Comparison of ENCODE assay signal across 4 mouse cellular contexts in genomic region chr2:120572161-120572560, GRCm38 (mm10). TPM values are rescaled to one million over a fixed set of nuclear protein-coding genes. Genes with fewer than 3 reads are reported as not detected.
DNase-seq lines count a peak whose midpoint lies in the region; ATAC-seq and TF ChIP-seq lines count a peak whose summit lies in the region.
"Not testable (repeated sequence)": the region's sequence is repeated elsewhere in the genome, so short reads cannot be mapped to it uniquely, and the experiment has no call there.

No protein-coding gene starts in this region.

- H3K4me2 ChIP-seq in CH12.LX (ENCODE audit: insufficient read depth, low read depth, poor library complexity, severe bottlenecking); lung, postnatal 0 days (replicated peaks; ENCODE audit: low read depth, low read length): not testable (repeated sequence)

- H3K36me3 ChIP-seq in CH12.LX (replicated peaks in 1 of 2; ENCODE audit: control insufficient read depth in 1 of 2, insufficient read depth in 1 of 2, low read length in 1 of 2) = peaks cover 0 to 16% of the 10 kb centered on the region in 2 experiments
- H3K36me3 ChIP-seq in lung, postnatal 0 days (ENCODE audit: insufficient read depth, low read length) = not testable (repeated sequence)

- not testable (repeated sequence) for TF ChIP-seq POLR2A in CH12.LX (IDR thresholded peaks at IDR 0.05; ENCODE audit: low read depth, low read length); bone marrow macrophage, adult 2 months (IDR thresholded peaks at IDR 0.05; ENCODE audit: borderline replicate concordance, low read depth, low read length)

- WGBS in lung, postnatal 0 days = 82% methylated on average over 3 of the region's 3 CpGs

- not testable (repeated sequence) for TF ChIP-seq EP300 in CH12.LX (IDR thresholded peaks at IDR 0.05; ENCODE audit: low read length); lung, postnatal 0 days (IDR thresholded peaks at IDR 0.05)

- not testable (repeated sequence) for H3K9ac ChIP-seq in CH12.LX (ENCODE audit: insufficient read depth, low read depth); lung, postnatal 0 days (replicated peaks; ENCODE audit: low read depth)

- H3K9me3 ChIP-seq in CH12.LX (replicated peaks; ENCODE audit: low read length); lung, postnatal 0 days (ENCODE audit: low read length): not testable (repeated sequence)

- peaks cover 24% of the 10 kb centered on the region for H3K79me2 ChIP-seq in CH12.LX (replicated peaks; ENCODE audit: control insufficient read depth, extremely low read depth, insufficient read depth, poor library complexity, severe bottlenecking)

- DNase-seq in CH12.LX (ENCODE audit: extremely low read depth) = not testable (repeated sequence)
- peak; percentile 12 for DNase-seq in lung, postnatal 0 days (ENCODE audit: low spot score)

- ATAC-seq in lung, postnatal 0 days = not testable (repeated sequence)
- ATAC-seq in megakaryocyte, adult 5-6 weeks (ENCODE audit: poor library complexity, severe bottlenecking) = peak; percentile 39; the same call in 1 of the 2 replicates

- not testable (repeated sequence) for H3K4me3 ChIP-seq in CH12.LX (replicated peaks in 1 of 3; ENCODE audit: low read depth in 2 of 3, low read length in 2 of 3, poor library complexity in 1 of 3); bone marrow macrophage, adult 2 months (ENCODE audit: insufficient read depth, low read length); lung, postnatal 0 days (ENCODE audit: low read depth, low read length)

- TF ChIP-seq CTCF in CH12.LX (conservative IDR thresholded peaks at IDR 0.05 in 1 of 2, IDR thresholded peaks at IDR 0.05 in 1 of 2; ENCODE audit: low read depth in 2 of 2, low read length in 2 of 2); bone marrow macrophage, adult 2 months (IDR thresholded peaks at IDR 0.05; ENCODE audit: low read depth, low read length); lung, postnatal 0 days (IDR thresholded peaks at IDR 0.05): not testable (repeated sequence)

- TF ChIP-seq RAD21 in CH12.LX (IDR thresholded peaks at IDR 0.05; ENCODE audit: low read depth, low read length) = not testable (repeated sequence)

- H3K27me3 ChIP-seq in CH12.LX (replicated peaks); lung, postnatal 0 days (replicated peaks; ENCODE audit: insufficient read depth, low read length): not testable (repeated sequence)

- H3K4me1 ChIP-seq in CH12.LX (ENCODE audit: control insufficient read depth in 1 of 2, insufficient read depth in 2 of 2) = peaks cover 2 to 64% of the 10 kb centered on the region in 2 experiments; a peak in 3 of 4 replicates
- H3K4me1 ChIP-seq in bone marrow macrophage, adult 2 months (ENCODE audit: control insufficient read depth, insufficient read depth, low read length) = peaks cover 46% of the 10 kb centered on the region
- not testable (repeated sequence) for H3K4me1 ChIP-seq in lung, postnatal 0 days (ENCODE audit: insufficient read depth, low read depth, low read length)

- dilution Hi-C loops in CH12.LX (cut with MboI; ENCODE audit: extremely low pct_ligation_motif_present, extremely low pct_unique_long_range_greater_than_20kb, low sequenced_read_pairs) = not testable (repeated sequence)

- not testable (repeated sequence) for H3K27ac ChIP-seq in CH12.LX (ENCODE audit: insufficient read depth, low read depth); lung, postnatal 0 days (ENCODE audit: low read length)
- peak overlapping the region; percentile 80 for H3K27ac ChIP-seq in bone marrow macrophage, adult 2 months (ENCODE audit: insufficient read depth, low read depth, low read length)

- in situ Hi-C loops in CH12.LX (cut with MboI; ENCODE audit: low pct_ligation_motif_present, low pct_unique_long_range_greater_than_20kb, low sequenced_read_pairs) = not testable (repeated sequence)

TF ChIP-seq in CH12.LX, 34 proteins besides CTCF, POLR2A, EP300 and RAD21:
- TF ChIP-seq SIN3A (IDR thresholded peaks at IDR 0.05; ENCODE audit: low read length) = 0 out of 2 replicates have a peak, but pooled peaks have one; percentile 22

RNA-seq across cellular contexts. Expression of gene Snap23, which starts 4.7 kb away (rescaled TPM):
- 15.9 and 20.5 TPM in 2 replicates for total RNA-seq in CH12.LX (2012; rRNA removed)
- total RNA-seq in CH12.LX (2014; rRNA removed) = 23.0 and 25.3 TPM in 2 replicates
- polyA plus RNA-seq in CH12.LX (2012; ENCODE audit: insufficient read length, low read depth) = 35.8 and 44.5 TPM in 2 replicates
- 248 and 266 TPM in 2 replicates for polyA plus RNA-seq in bone marrow macrophage, adult 2 months (2012; ENCODE audit: insufficient read depth, insufficient read length, missing spikeins)
- 40.0 and 48.0 TPM in 2 replicates for polyA plus RNA-seq in lung, postnatal 0 days (2015; fragmentation: Nextera tagmentation; extraction: Ambion mirVana)
- 91.5 and 104 TPM in 2 replicates for total RNA-seq in megakaryocyte, adult 5-6 weeks (2015)
- total RNA-seq in megakaryocyte, adult 5-6 weeks (2017) = 110 and 138 TPM in 2 replicates

RNA-seq across cellular contexts. Expression of gene Zfp106, which starts 8.5 kb away (rescaled TPM):
- total RNA-seq in CH12.LX (2012; rRNA removed) = 89.4 and 93.8 TPM in 2 replicates
- 113 and 130 TPM in 2 replicates for total RNA-seq in CH12.LX (2014; rRNA removed)
- 183 and 203 TPM in 2 replicates for polyA plus RNA-seq in CH12.LX (2012; ENCODE audit: insufficient read length, low read depth)
- polyA plus RNA-seq in bone marrow macrophage, adult 2 months (2012; ENCODE audit: insufficient read depth, insufficient read length, missing spikeins) = 66.2 and 79.1 TPM in 2 replicates
- 28.2 and 28.5 TPM in 2 replicates for polyA plus RNA-seq in lung, postnatal 0 days (2015; fragmentation: Nextera tagmentation; extraction: Ambion mirVana)
- total RNA-seq in megakaryocyte, adult 5-6 weeks (2015) = 73.6 and 82.4 TPM in 2 replicates
- total RNA-seq in megakaryocyte, adult 5-6 weeks (2017) = 57.3 and 84.2 TPM in 2 replicates

RNA-seq across cellular contexts. Expression of gene Haus2, which starts 37.0 kb away (rescaled TPM):
- total RNA-seq in CH12.LX (2012; rRNA removed) = 12.8 and 15.4 TPM in 2 replicates
- 37.8 and 41.4 TPM in 2 replicates for total RNA-seq in CH12.LX (2014; rRNA removed)
- 18.2 and 21.0 TPM in 2 replicates for polyA plus RNA-seq in CH12.LX (2012; ENCODE audit: insufficient read length, low read depth)
- 9.5 and 10.3 TPM in 2 replicates for polyA plus RNA-seq in bone marrow macrophage, adult 2 months (2012; ENCODE audit: insufficient read depth, insufficient read length, missing spikeins)
- 13.2 and 14.2 TPM in 2 replicates for polyA plus RNA-seq in lung, postnatal 0 days (2015; fragmentation: Nextera tagmentation; extraction: Ambion mirVana)
- total RNA-seq in megakaryocyte, adult 5-6 weeks (2015) = 15.6 and 20.1 TPM in 2 replicates
- 7.8 and 12.1 TPM in 2 replicates for total RNA-seq in megakaryocyte, adult 5-6 weeks (2017)

RNA-seq across cellular contexts. Expression of gene Lrrc57, which starts 37.2 kb away (rescaled TPM):
- total RNA-seq in CH12.LX (2012; rRNA removed) = 8.9 and 9.1 TPM in 2 replicates
- total RNA-seq in CH12.LX (2014; rRNA removed) = 15.6 and 18.8 TPM in 2 replicates
- 10.3 and 10.5 TPM in 2 replicates for polyA plus RNA-seq in CH12.LX (2012; ENCODE audit: insufficient read length, low read depth)
- 17.5 and 18.3 TPM in 2 replicates for polyA plus RNA-seq in bone marrow macrophage, adult 2 months (2012; ENCODE audit: insufficient read depth, insufficient read length, missing spikeins)
- polyA plus RNA-seq in lung, postnatal 0 days (2015; fragmentation: Nextera tagmentation; extraction: Ambion mirVana) = 24.7 and 28.2 TPM in 2 replicates
- total RNA-seq in megakaryocyte, adult 5-6 weeks (2015) = 21.2 and 24.6 TPM in 2 replicates
- 19.6 and 21.3 TPM in 2 replicates for total RNA-seq in megakaryocyte, adult 5-6 weeks (2017)

RNA-seq across cellular contexts. Expression of gene Stard9, which starts 56.8 kb away (rescaled TPM):
- total RNA-seq in CH12.LX (2012; rRNA removed) (0.67 and 0.81 TPM in 2 replicates), CH12.LX (2014; rRNA removed) (0.16 and 0.23 TPM in 2 replicates)
- 0.76 and 1.1 TPM in 2 replicates for polyA plus RNA-seq in CH12.LX (2012; ENCODE audit: insufficient read length, low read depth)
- polyA plus RNA-seq in bone marrow macrophage, adult 2 months (2012; ENCODE audit: insufficient read depth, insufficient read length, missing spikeins) = 71.4 and 75.3 TPM in 2 replicates
- 15.4 and 17.8 TPM in 2 replicates for polyA plus RNA-seq in lung, postnatal 0 days (2015; fragmentation: Nextera tagmentation; extraction: Ambion mirVana)
- 23.6 and 26.2 TPM in 2 replicates for total RNA-seq in megakaryocyte, adult 5-6 weeks (2015)
- total RNA-seq in megakaryocyte, adult 5-6 weeks (2017) = 16.4 and 20.9 TPM in 2 replicates
